Mouse (Mus musculus) intestine, embryonic 16.5 days (tissue): ENCODE results near the gene Tdrd7. TPM values are rescaled to one million over a fixed set of nuclear protein-coding genes. Genes with fewer than 3 reads are reported as not detected.

ENCODE experiments used
- ATAC-seq: fragments of 200-750 bp; cut with Nextera tagmentation; 2 replicates; pipeline ENCODE4 v1.8.0; 2017; ENCODE audit warnings: moderate TSS enrichment, moderate library complexity
- H3K27ac ChIP-seq: fragments of 300-500 bp; sonication (generic); 2 replicates; pipeline ENCODE4 v1.5.1; 2014; ENCODE audit warnings: mild to moderate bottlenecking, low read length
- H3K27me3 ChIP-seq: fragments of 300-500 bp; sonication (generic); replicated peaks from 2 replicates; pipeline ENCODE4 v1.6.1; 2014; ENCODE audit warnings: low read length, control low read depth, mixed read lengths; ENCODE audit not compliant: control insufficient read depth, insufficient read depth
- H3K36me3 ChIP-seq: fragments of 300-500 bp; sonication (generic); 2 replicates; pipeline ENCODE4 v1.6.1; 2014; ENCODE audit warnings: low read length, control low read depth; ENCODE audit not compliant: control insufficient read depth, insufficient read depth
- H3K4me1 ChIP-seq: fragments of 300-500 bp; sonication (generic); 2 replicates; pipeline ENCODE4 v1.6.1; 2014; ENCODE audit warnings: low read length, control low read depth, mixed read lengths; ENCODE audit not compliant: control insufficient read depth, insufficient read depth
- H3K4me2 ChIP-seq: fragments of 300-500 bp; sonication (generic); 2 replicates; pipeline ENCODE4 v1.6.1; 2014; ENCODE audit warnings: low read depth, low read length, control low read depth
- H3K4me3 ChIP-seq: fragments of 300-500 bp; sonication (generic); 2 replicates; pipeline ENCODE4 v1.5.1; 2014; ENCODE audit warnings: mild to moderate bottlenecking, low read length
- H3K9ac ChIP-seq: fragments of 300-500 bp; sonication (generic); 2 replicates; pipeline ENCODE4 v1.6.1; 2014; ENCODE audit warnings: low read depth, low read length
- H3K9me3 ChIP-seq: fragments of 300-500 bp; sonication (generic); 2 replicates; pipeline ENCODE4 v1.6.1; 2016; ENCODE audit warnings: low read length, control low read depth; ENCODE audit not compliant: control insufficient read depth
- WGBS: fragments of 180-500 bp; shearing (Covaris S2); extraction: QIAGEN DNeasy Blood & Tissue Kit; methylation state at CpG from one replicate; pipeline ENCODE4 v1.1.7; 2014; 5-methylcytosine and 5-hydroxymethylcytosine counted together
- polyA plus RNA-seq: library from polyadenylated mRNA; unstranded; fragments of >200 nt; fragmentation: Nextera tagmentation; extraction: Ambion mirVana; gene quantifications from 2 replicates; pipeline ENCODE4 v1.2.1, GENCODE M21; 2015

Tdrd7 gene
- polyA plus RNA-seq, 1 experiment from 2014 or later: 31.5 TPM

DNA sequence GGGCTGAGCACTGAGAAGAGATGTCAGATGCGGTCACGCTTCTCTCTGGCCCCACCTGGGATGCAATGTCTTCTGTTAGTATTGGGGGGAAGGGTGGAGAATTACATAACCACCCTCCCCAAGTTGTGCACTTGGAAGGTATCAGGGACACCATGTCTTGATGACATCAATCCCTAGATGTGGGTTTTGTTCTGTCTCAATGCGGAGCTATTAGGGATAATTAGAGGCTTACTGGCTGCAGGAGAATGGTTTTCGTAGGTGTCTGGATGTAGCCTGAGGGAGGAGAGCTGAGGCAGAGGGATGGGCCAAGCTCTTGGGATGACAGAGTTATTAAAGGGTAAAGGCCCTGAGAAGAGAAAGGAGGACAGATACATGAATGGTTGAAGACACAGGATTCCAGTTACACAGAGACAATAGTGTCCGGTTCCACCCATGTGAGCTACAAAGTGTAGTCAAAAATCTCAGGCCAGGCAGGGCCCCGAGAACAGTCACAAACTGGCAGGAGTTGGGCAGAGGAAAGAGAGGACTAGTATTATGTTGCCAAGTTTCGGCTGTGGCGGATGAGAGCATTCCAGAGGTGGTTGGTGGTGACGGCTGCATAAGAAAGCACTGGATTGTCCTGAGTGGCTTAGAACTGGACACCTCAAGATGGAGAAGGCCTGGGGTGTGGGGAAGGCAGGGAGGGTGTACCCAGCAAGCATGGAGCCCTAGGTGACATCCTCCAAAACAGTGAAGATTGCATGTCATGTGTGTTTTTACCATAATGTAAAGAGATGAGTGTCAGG is 88.4 kb downstream of the Tdrd7 start:
- 89% methylated on average over 9 of the region's 9 CpGs for WGBS
- Histone ChIP-seq H3K4me3 (no peak overlapping the region), H3K27me3 (no peaks in the 10 kb centered on the region), H3K9me3 (peaks cover 7% of the 10 kb centered on the region), H3K4me2 (no peak overlapping the region), H3K4me1 (no peaks in the 10 kb centered on the region), H3K27ac (no peak overlapping the region), H3K9ac (no peak overlapping the region), H3K36me3 (no peaks in the 10 kb centered on the region)
- no peak for ATAC-seq

- no peak for ATAC-seq
- no peak overlapping the region for H3K4me3 ChIP-seq
- WGBS: 89% methylated on average over 5 of the region's 5 CpGs
Measured at GRCm38 (mm10) chr4:46056163-46056562, 91.0 kb downstream of the Tdrd7 start.

GRCm38 (mm10) chr4:46061259-46061962 is 96.3 kb downstream of the Tdrd7 start:
- 88% methylated on average over 12 of the region's 12 CpGs for WGBS
- no peaks in the 10 kb centered on the region for H3K36me3 ChIP-seq
- H3K27me3 ChIP-seq: no peaks in the 10 kb centered on the region
- no peak overlapping the region for H3K4me3 ChIP-seq
- H3K9me3 ChIP-seq: peaks cover 5% of the 10 kb centered on the region; the same call in 1 of the 2 replicates
- no peak overlapping the region for H3K9ac ChIP-seq
- no peak for ATAC-seq
- H3K4me1 ChIP-seq: no peaks in the 10 kb centered on the region
- H3K27ac ChIP-seq: no peak overlapping the region
- no peak overlapping the region for H3K4me2 ChIP-seq

More at GRCm38 (mm10) chr4:46056163-46056562, 91.0 kb downstream of the Tdrd7 start:
- peaks cover 7% of the 10 kb centered on the region for H3K9me3 ChIP-seq
- H3K9ac ChIP-seq: no peak overlapping the region
- H3K27me3 ChIP-seq: no peaks in the 10 kb centered on the region
- no peaks in the 10 kb centered on the region for H3K4me1 ChIP-seq
- H3K36me3 ChIP-seq: no peaks in the 10 kb centered on the region
- no peak overlapping the region for H3K4me2 ChIP-seq
- no peak overlapping the region for H3K27ac ChIP-seq

DNA sequence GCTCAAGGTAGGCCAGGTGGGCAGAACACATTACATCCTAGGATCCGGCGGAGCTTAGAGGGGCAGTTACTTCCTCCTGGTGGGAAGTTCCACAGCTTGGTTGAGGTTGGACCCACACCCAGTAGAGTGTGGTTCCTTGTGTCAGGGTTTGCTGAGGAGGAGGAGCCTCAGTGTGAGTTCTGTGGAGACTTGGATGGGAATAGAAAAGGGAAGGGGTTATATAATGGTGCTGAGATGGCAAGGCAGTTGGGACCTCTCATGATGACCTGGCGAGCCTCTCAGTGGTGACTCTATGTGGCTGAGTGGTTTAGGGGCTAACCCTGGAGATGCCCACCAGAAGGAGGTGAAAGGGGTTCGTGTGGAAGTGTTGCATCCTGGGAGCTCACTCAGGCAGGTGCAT is 98.7 kb downstream of the Tdrd7 start:
- Histone ChIP-seq H3K4me1 (no peaks in the 10 kb centered on the region), H3K4me2 (no peak overlapping the region), H3K27ac (no peak overlapping the region), H3K9me3 (no peaks in the 10 kb centered on the region), H3K9ac (no peak overlapping the region), H3K4me3 (no peak overlapping the region), H3K36me3 (no peaks in the 10 kb centered on the region), H3K27me3 (no peaks in the 10 kb centered on the region)
- 80% methylated on average over 4 of the region's 4 CpGs for WGBS
- ATAC-seq: no peak

- H3K4me2 ChIP-seq: no peak overlapping the region
- no peak overlapping the region for H3K9ac ChIP-seq
- no peak overlapping the region for H3K4me3 ChIP-seq
- 43% methylated on average over 8 of the region's 8 CpGs for WGBS
- H3K4me1 ChIP-seq: no peaks in the 10 kb centered on the region
- H3K36me3 ChIP-seq: no peaks in the 10 kb centered on the region
- no peak for ATAC-seq
- H3K9me3 ChIP-seq: no peaks in the 10 kb centered on the region
- H3K27ac ChIP-seq: no peak overlapping the region
- no peaks in the 10 kb centered on the region for H3K27me3 ChIP-seq
Measured at GRCm38 (mm10) chr4:46064263-46064662, 99.1 kb downstream of the Tdrd7 start.

GRCm38 (mm10) chr4:46064961-46065360 is 99.8 kb downstream of the Tdrd7 start:
- no peak overlapping the region for H3K9ac ChIP-seq
- H3K4me2 ChIP-seq: no peak overlapping the region
- H3K27ac ChIP-seq: no peak overlapping the region
- ATAC-seq: no peak
- H3K4me3 ChIP-seq: no peak overlapping the region
- no peaks in the 10 kb centered on the region for H3K36me3 ChIP-seq
- H3K9me3 ChIP-seq: no peaks in the 10 kb centered on the region
- no peaks in the 10 kb centered on the region for H3K27me3 ChIP-seq
- WGBS: 72% methylated on average over 3 of the region's 3 CpGs
- no peaks in the 10 kb centered on the region for H3K4me1 ChIP-seq

GRCm38 (mm10) chr4:46065695-46066340 is 100.7 kb downstream of the Tdrd7 start:
- Histone ChIP-seq H3K36me3 (no peaks in the 10 kb centered on the region), H3K27ac (no peak overlapping the region), H3K27me3 (no peaks in the 10 kb centered on the region), H3K9me3 (no peaks in the 10 kb centered on the region), H3K4me1 (no peaks in the 10 kb centered on the region), H3K4me2 (no peak overlapping the region), H3K9ac (no peak overlapping the region), H3K4me3 (no peak overlapping the region)
- ATAC-seq: no peak
- 53% methylated on average over 8 of the region's 8 CpGs for WGBS

DNA sequence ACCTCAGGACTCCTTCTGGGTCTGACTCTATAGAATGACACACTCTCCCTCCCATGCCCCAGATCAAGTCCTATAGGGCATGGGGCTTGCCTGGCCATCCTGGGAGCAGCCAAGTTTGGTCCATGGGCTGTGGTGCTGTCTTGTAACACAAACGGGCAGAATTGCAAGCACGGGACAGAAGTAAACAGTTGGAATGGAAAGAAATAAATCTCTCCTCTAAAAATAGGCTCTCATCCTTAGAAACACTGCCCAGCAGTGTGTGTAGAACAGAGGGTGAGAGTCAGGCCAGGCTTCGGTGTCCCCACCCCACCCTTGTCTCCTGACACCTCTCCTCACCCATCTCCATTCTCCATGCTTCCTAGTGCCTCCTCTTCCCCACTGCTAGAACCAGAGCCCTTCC is 102.9 kb downstream of the Tdrd7 start:
- ATAC-seq: no peak
- no peaks in the 10 kb centered on the region for H3K4me1 ChIP-seq
- H3K9ac ChIP-seq: no peak overlapping the region
- H3K4me3 ChIP-seq: no peak overlapping the region
- H3K27me3 ChIP-seq: no peaks in the 10 kb centered on the region
- no peaks in the 10 kb centered on the region for H3K36me3 ChIP-seq
- H3K9me3 ChIP-seq: no peaks in the 10 kb centered on the region
- H3K4me2 ChIP-seq: no peak overlapping the region
- WGBS: 49% methylated on average over 3 of the region's 3 CpGs
- no peak overlapping the region for H3K27ac ChIP-seq

DNA sequence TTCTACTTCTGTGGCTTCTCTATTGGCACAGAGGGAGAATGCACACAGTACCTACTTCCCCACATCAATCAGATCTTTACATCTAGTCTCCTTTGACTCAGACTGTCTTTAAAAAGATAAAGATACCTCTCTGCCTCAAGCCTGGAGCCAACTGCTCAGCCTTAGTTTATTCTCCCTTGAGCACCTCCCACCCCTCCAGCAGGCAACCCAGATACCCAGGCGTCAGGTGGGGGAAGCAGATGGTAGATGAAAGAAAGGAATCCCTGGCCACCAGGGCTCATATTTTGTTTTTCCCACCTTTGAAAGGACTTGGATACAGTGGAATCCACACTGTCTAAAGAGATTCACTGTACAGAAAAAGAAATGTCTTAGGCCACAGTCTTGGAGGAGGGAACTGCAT is 103.4 kb downstream of the Tdrd7 start:
- Histone ChIP-seq H3K27me3 (no peaks in the 10 kb centered on the region), H3K9ac (no peak overlapping the region), H3K36me3 (no peaks in the 10 kb centered on the region), H3K4me1 (no peaks in the 10 kb centered on the region), H3K4me2 (no peak overlapping the region), H3K27ac (no peak overlapping the region), H3K4me3 (no peak overlapping the region), H3K9me3 (no peaks in the 10 kb centered on the region)
- 48% methylated on average over 1 of the region's 1 CpGs for WGBS
- no peak for ATAC-seq
